Mouse (Mus musculus) MN1 (cell line): ENCODE data around the gene Galnt6.
"Not testable (repeated sequence)": the region's sequence is repeated elsewhere in the genome, so short reads cannot be mapped to it uniquely, and the experiment has no call there.

Source experiments
- DNase-seq: peaks from one replicate; pipeline ENCODE4 v3.0.0-alpha.2; 2016; ENCODE audit warnings: low spot score

Galnt6 gene

GRCm38 (mm10) chr15:100729281-100729985 lies at the start of gene Galnt6:
Galnt6 (minus strand) TSS chr15:100729376.
- no peak for DNase-seq

GRCm38 (mm10) chr15:100777020-100778016 lies 48.1 kb upstream of the Galnt6 start:
- peak; percentile 93 for DNase-seq

DNA sequence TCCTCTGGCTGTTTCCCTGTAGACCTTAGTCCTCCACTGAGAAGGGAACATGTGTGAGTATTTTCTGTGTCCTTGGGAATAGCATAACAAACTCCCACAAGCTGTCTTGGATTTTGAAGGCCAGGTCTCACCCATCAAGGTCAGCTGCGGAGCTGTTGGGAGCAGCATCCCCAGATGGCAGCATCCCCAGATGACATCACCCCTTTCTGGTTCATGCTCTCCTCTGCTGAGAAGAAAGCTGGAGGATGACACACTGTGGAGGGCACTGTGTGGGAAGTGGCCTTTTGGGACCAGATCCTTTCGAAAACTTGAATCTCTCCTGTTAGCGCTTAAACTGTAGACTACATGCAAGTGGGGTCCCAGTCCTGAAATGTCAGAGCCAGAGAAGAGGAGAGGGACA lies 47.2 kb upstream of the Galnt6 start:
- peak; percentile 87 for DNase-seq

DNA sequence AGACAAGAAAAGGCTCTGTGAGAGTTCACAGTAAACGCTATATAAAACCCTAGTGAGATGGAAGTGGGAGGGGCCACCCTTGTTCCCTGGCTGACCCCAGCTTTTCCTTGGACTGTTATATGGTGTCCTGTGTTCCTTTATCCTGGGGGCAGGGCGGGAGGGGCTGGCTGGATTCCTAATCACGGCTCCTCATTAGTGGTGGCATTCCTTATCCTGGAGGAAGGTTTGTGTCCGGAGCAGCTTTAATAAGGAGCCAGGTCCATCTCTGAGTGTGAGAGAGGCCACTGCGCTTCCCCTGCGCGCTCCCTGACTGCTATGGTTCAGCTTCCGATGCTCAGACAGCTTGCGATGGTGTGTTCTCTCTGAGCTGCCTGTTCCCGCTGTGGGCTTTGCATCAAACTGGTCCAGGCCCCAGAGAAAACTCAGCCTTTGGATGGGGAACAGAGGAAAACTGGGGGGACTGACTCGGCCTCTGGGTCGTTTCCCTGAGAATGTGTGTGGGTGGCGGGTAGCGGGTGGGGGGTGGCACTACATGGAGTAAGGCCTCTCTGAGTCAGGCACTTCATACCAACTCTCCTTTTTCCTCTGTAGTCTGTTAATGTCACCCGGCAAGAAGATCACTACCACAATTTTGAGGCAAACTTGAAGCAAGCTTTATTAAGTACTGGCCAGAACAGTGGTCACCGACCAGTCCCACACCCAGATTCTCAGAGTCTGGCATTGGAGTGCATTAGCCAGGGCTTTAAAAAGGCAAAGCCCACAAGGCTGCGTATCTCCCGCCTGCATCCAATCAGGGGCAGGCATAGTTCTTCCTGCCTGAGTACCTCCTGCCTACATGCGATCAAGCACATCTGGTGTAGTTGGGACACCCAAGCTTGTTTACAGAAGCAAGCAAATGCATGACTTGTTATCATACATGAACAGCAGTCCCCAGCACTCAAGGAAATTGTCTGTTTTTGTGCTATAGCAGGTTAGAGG lies 46.3 kb upstream of the Galnt6 start:
- DNase-seq, result peak; percentile 60

DNA sequence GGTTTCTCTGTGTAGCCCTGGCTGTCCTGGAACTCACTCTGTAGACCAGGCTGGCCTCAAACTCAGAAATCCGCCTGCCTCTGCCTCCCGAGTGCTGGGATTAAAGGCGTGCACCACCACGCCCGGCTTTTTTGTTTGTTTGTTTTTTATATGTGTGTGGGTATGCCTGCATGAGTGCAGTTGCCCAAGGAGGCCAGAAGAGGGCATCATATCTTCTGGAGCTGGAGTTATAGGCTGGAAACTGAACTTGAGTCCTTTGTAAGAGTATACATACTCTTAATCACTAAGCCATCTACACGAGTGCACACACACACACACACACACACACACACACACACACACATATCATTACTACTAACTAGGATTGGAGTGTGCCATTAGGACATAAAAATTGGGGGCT lies 44.7 kb upstream of the Galnt6 start:
- not testable (repeated sequence) for DNase-seq

DNA sequence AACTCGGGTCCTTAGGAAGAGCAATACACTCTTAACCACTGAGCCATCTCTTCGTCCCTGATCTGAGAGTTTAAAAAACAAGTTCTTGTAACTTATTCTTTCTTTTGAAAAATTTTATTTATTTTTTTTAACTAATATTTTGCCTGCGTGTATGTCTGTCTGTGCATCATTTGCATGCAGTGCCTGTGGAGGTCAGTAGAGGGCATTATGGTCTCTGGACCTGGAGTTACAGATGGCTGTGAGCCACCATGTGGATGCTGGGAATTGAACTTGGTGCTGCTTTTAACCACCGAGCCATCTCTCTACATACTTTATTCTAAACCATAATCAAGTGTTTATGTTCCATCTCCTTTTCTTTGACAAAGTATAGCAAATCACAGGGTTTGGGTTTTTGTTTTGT lies 43.5 kb upstream of the Galnt6 start:
- no peak for DNase-seq

DNA sequence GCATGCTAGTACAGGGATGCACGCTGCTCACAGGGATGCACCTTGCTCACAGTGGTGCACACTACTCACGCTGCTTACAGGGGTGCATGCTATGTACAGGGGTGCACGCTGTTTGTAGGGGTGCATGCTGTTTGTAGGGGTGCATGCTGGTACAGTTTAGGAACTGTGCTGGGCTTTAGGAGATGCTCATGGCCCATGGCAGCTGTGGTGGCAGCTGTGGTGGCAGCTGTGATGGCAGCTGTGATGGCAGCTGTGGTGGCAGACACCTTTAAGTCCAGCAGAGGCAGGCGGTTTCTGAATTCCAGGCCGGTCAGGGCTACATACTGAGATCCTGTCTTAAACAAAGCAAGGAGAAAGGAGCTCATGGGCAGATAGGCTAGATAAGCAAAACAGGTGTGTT lies 41.2 kb upstream of the Galnt6 start:
- no peak for DNase-seq

DNA sequence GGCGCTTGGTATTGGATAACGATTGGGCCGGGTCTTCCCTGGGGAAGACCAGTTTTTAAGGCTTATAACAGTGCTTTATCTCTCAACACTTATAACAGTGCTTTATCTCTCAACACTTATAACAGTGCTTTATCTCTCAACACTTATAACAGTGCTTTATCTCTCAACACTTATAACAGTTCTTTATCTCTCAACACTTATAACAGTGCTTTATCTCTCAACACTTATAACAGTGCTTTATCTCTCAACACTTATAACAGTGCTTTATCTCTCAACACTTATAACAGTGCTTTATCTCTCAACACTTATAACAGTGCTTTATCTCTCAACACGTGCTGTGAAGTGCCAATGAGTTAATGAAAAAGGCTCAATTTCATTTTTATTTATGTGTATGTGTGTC lies 39.8 kb upstream of the Galnt6 start:
- not testable (repeated sequence) for DNase-seq

DNA sequence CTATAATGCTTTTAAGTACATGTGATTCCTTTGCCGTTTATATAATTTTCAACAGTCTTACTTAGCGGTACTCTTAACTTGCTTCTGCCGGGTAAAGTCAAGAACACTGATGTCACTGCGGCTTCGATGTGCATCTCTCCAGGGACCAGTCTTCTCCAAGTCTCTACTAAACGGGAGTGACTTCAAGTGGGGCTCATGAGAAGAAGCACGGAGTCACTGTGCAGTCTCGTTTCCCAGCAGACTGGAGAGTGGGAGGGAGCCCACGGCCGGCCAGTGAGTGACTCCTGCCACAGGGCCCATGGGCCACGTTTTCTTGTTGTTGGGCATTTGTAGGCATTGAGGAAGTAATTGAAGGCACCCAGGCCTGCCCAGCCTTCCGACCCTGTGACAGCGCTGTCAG lies 38.7 kb upstream of the Galnt6 start:
- DNase-seq, result no peak

DNA sequence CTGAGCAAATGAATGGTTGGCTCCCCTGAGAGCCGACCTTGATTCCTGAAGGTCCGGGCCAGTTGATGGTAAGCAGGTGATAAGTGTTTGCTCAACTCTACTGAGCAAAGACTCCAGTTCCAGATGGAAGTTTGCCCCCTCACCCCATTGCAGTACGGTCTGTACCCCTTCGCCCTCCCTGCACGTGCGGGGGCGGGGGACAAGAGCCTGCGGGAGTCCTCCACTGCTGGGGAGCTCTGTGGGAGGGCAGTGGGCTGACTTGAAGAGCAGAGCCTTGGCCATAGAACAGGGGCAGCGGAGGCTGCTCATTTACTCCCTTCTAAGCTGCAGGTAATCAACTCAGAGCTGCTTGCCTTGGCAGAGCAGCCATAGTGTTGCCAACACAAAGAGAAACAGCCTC lies 37.6 kb upstream of the Galnt6 start:
- no peak for DNase-seq

DNA sequence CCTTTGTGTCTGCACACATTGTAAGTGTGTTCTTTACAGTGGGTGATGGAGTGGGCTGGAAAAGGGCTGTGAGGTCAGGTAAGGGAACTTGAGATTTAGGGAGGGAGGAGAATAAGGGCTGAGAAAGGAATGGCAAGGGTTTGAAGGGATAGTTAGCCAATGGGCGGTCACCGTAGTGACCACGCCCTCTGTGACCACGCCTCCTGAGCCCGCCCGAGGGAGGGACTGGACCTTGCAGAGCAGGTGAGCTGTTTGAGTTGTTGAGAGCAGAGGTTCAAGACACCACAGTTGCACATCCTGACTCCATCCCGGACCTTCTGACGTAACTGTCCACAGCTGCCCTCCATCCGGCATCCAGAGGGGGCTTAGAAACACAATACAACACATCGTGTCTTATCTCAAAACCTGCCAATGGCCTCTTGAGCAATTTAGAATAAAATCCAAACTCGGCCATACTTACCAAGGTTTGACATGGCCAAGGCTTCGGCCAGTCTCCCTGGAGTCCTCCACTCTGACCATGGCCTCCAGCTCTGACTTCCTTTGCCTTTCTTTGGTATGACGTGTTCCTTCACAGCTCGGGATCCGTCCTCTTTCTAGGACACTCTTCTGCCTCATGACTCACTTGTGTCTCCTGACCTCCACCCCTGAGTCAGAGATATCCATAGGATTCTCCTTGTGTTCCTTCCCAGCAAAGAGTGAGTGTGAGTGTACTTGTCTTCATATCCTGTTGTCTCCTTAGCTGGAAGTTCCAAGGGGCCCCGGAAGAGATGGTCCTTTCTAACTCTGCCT lies 35.2 kb upstream of the Galnt6 start:
- DNase-seq, result no peak

DNA sequence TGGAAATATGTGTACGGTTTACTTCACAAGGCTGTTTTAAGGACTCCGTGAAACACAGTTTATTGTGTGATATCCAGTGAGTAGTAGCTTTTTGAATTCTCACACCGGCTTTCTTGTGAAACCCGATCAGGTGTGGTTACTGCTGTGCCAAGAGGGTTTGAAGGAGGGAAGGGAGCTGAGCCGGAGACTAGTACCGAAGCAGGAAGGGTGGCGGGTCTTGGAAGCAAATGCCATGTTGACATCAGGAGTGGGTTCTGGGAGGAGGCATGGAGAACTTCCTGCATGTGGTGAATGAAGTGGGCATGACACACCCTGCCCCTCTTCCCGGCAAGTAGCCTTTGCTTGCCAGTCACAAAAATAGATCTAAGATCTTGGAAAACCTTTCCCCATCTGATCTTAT lies 33.5 kb upstream of the Galnt6 start:
- peak; percentile 37 for DNase-seq

GRCm38 (mm10) chr15:100761419-100762185 lies 32.4 kb upstream of the Galnt6 start, which contains the start of gene Slc4a8:
Slc4a8 (plus strand) TSS chr15:100761747.
- peak; percentile 99 for DNase-seq

DNA sequence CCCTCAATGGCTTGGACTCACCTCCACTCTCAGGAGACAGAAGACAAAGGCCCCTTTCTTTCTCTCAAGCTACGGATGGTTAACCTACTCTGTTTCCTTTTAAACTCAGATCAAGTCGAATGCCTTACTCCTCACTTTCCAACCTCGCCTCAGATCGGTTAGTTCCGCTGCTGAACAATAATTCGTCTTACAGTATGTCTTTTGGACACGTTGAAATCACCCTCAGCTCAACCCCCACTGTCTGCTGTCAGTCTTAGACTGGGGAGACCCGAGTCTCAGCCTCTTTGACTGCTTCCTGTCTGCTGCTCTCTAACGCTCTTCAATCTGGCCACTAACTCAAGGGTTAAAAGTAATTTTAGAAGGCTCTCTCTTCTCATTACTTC lies 31.9 kb upstream of the Galnt6 start:
- DNase-seq, result no peak

- no peak for DNase-seq
Measured at GRCm38 (mm10) chr15:100759286-100759685, 30.1 kb upstream of the Galnt6 start.

GRCm38 (mm10) chr15:100757527-100757978 lies 28.4 kb upstream of the Galnt6 start:
- DNase-seq, result peak; percentile 95

GRCm38 (mm10) chr15:100755881-100756624 lies 26.9 kb upstream of the Galnt6 start:
- DNase-seq, result no peak

- peak; percentile 49 for DNase-seq
Measured at GRCm38 (mm10) chr15:100755498-100755859, 26.3 kb upstream of the Galnt6 start.

GRCm38 (mm10) chr15:100754805-100755497 lies 25.8 kb upstream of the Galnt6 start:
- DNase-seq, result peak; percentile 83
